Mouse (Mus musculus): ENCODE measurements around the gene Gm20503. TPM values are rescaled to one million over a fixed set of nuclear protein-coding genes. Genes with fewer than 3 reads are reported as not detected.

Gene Gm20503
- 10.0 and 10.4 TPM in 2 replicates for polyA plus RNA-seq (2016; fragmentation: Nextera tagmentation; extraction: Ambion mirVana)

- Histone ChIP-seq H3K4me1 (peaks cover 30% of the 10 kb centered on the region), H3K9me3 (no peaks in the 10 kb centered on the region), H3K36me3 (no peaks in the 10 kb centered on the region), H3K4me2 (replicated peaks) (peak within 1 kb of the TSS; percentile 70), H3K4me3 (peak within 1 kb of the TSS; percentile 93), H3K27ac (peak within 1 kb of the TSS; percentile 60; the same call in 1 of the 2 replicates), H3K27me3 (replicated peaks) (no peaks in the 10 kb centered on the region), H3K9ac (peak within 1 kb of the TSS; percentile 95)
- peak; percentile 99 for ATAC-seq (ENCODE audit: low FRiP score, low read depth)
- under 1% methylated on average over 80 of the region's 89 CpGs for WGBS
These were observed at the start of gene Gm20503 for GRCm38 (mm10) chr4:59002948-59003805. Gene Gm20503, plus strand, starts transcription at chr4:59003210.

GRCm38 (mm10) chr4:58961719-58962118 lies 41.3 kb upstream of the Gm20503 start:
- Histone ChIP-seq H3K4me3 (no peak overlapping the region), H3K9me3 (no peaks in the 10 kb centered on the region), H3K27ac (no peak overlapping the region), H3K36me3 (0 out of 2 replicates have a peak, but pooled peaks cover 5% of the 10 kb centered on the region), H3K4me1 (no peaks in the 10 kb centered on the region), H3K4me2 (replicated peaks) (no peak overlapping the region), H3K27me3 (replicated peaks) (no peaks in the 10 kb centered on the region), H3K9ac (no peak overlapping the region)
- 96% methylated on average over 15 of the region's 15 CpGs for WGBS
- ATAC-seq (ENCODE audit: low FRiP score, low read depth): no peak

GRCm38 (mm10) chr4:58963271-58963670 lies 39.7 kb upstream of the Gm20503 start:
- WGBS: 95% methylated on average over 4 of the region's 4 CpGs
- Histone ChIP-seq H3K4me3 (no peak overlapping the region), H3K9me3 (no peaks in the 10 kb centered on the region), H3K36me3 (no peaks in the 10 kb centered on the region), H3K4me2 (replicated peaks) (no peak overlapping the region), H3K9ac (no peak overlapping the region), H3K27ac (no peak overlapping the region), H3K4me1 (no peaks in the 10 kb centered on the region), H3K27me3 (replicated peaks) (no peaks in the 10 kb centered on the region)
- ATAC-seq (ENCODE audit: low FRiP score, low read depth): no peak

- WGBS: 90% methylated on average over 1 of the region's 1 CpGs
- no peaks in the 10 kb centered on the region for H3K4me1 ChIP-seq
- no peaks in the 10 kb centered on the region for H3K27me3 ChIP-seq (replicated peaks)
- H3K4me2 ChIP-seq (replicated peaks): no peak overlapping the region
- H3K36me3 ChIP-seq: no peaks in the 10 kb centered on the region
- ATAC-seq (ENCODE audit: low FRiP score, low read depth): no peak
- H3K4me3 ChIP-seq: no peak overlapping the region
- no peak overlapping the region for H3K27ac ChIP-seq
- H3K9ac ChIP-seq: no peak overlapping the region
- no peaks in the 10 kb centered on the region for H3K9me3 ChIP-seq
These were observed 37.9 kb upstream of the Gm20503 start for GRCm38 (mm10) chr4:58965136-58965535.

- no peak overlapping the region for H3K4me2 ChIP-seq (replicated peaks)
- no peaks in the 10 kb centered on the region for H3K36me3 ChIP-seq
- H3K27me3 ChIP-seq (replicated peaks): no peaks in the 10 kb centered on the region
- no peaks in the 10 kb centered on the region for H3K4me1 ChIP-seq
- WGBS: 82% methylated on average over 4 of the region's 4 CpGs
- H3K27ac ChIP-seq: no peak overlapping the region
- ATAC-seq (ENCODE audit: low FRiP score, low read depth): no peak
- no peaks in the 10 kb centered on the region for H3K9me3 ChIP-seq
- H3K4me3 ChIP-seq: no peak overlapping the region
- no peak overlapping the region for H3K9ac ChIP-seq
These were observed 32.3 kb upstream of the Gm20503 start for GRCm38 (mm10) chr4:58970678-58971077.

GRCm38 (mm10) chr4:58975711-58976110 lies 27.3 kb upstream of the Gm20503 start:
- no peak overlapping the region for H3K27ac ChIP-seq
- H3K36me3 ChIP-seq: no peaks in the 10 kb centered on the region
- H3K4me2 ChIP-seq (replicated peaks): no peak overlapping the region
- H3K4me3 ChIP-seq: no peak overlapping the region
- H3K9me3 ChIP-seq: no peaks in the 10 kb centered on the region
- no peaks in the 10 kb centered on the region for H3K27me3 ChIP-seq (replicated peaks)
- H3K4me1 ChIP-seq: no peaks in the 10 kb centered on the region
- H3K9ac ChIP-seq: no peak overlapping the region
- no peak for ATAC-seq (ENCODE audit: low FRiP score, low read depth)
- WGBS: 90% methylated on average over 5 of the region's 5 CpGs

- no peaks in the 10 kb centered on the region for H3K4me1 ChIP-seq
- H3K4me2 ChIP-seq (replicated peaks): no peak overlapping the region
- no peak overlapping the region for H3K4me3 ChIP-seq
- H3K27me3 ChIP-seq (replicated peaks): no peaks in the 10 kb centered on the region
- no peaks in the 10 kb centered on the region for H3K9me3 ChIP-seq
- H3K9ac ChIP-seq: no peak overlapping the region
- WGBS: 63% methylated on average over 6 of the region's 6 CpGs
- no peaks in the 10 kb centered on the region for H3K36me3 ChIP-seq
- H3K27ac ChIP-seq: no peak overlapping the region
- ATAC-seq (ENCODE audit: low FRiP score, low read depth): no peak
These were observed 21.6 kb upstream of the Gm20503 start for GRCm38 (mm10) chr4:58981421-58981820.

GRCm38 (mm10) chr4:58982806-58983205 lies 20.2 kb upstream of the Gm20503 start:
- no peak overlapping the region for H3K4me2 ChIP-seq (replicated peaks)
- no peaks in the 10 kb centered on the region for H3K4me1 ChIP-seq
- H3K9ac ChIP-seq: no peak overlapping the region
- 91% methylated on average over 8 of the region's 8 CpGs for WGBS
- no peaks in the 10 kb centered on the region for H3K27me3 ChIP-seq (replicated peaks)
- H3K27ac ChIP-seq: no peak overlapping the region
- no peak for ATAC-seq (ENCODE audit: low FRiP score, low read depth)
- no peaks in the 10 kb centered on the region for H3K36me3 ChIP-seq
- H3K4me3 ChIP-seq: no peak overlapping the region
- no peaks in the 10 kb centered on the region for H3K9me3 ChIP-seq

- 27% methylated on average over 7 of the region's 7 CpGs for WGBS
- H3K27ac ChIP-seq: no peak overlapping the region
- H3K4me3 ChIP-seq: no peak overlapping the region
- no peaks in the 10 kb centered on the region for H3K9me3 ChIP-seq
- H3K4me1 ChIP-seq: no peaks in the 10 kb centered on the region
- H3K36me3 ChIP-seq: no peaks in the 10 kb centered on the region
- ATAC-seq (ENCODE audit: low FRiP score, low read depth): 0 out of 2 replicates have a peak, but pooled peaks have one; percentile 14
- H3K9ac ChIP-seq: no peak overlapping the region
- no peak overlapping the region for H3K4me2 ChIP-seq (replicated peaks)
- no peaks in the 10 kb centered on the region for H3K27me3 ChIP-seq (replicated peaks)
These were observed 17.8 kb upstream of the Gm20503 start for GRCm38 (mm10) chr4:58985157-58985648.

GRCm38 (mm10) chr4:58986540-58987190 lies 16.3 kb upstream of the Gm20503 start, which contains the start of gene Ptgr1:
Gene Ptgr1, minus strand, starts transcription at chr4:58987119.
- Histone ChIP-seq H3K9ac (peak within 1 kb of the TSS; percentile 48; the same call in 1 of the 2 replicates), H3K4me2 (replicated peaks) (peak within 1 kb of the TSS; percentile 76), H3K9me3 (no peaks in the 10 kb centered on the region), H3K4me3 (peak within 1 kb of the TSS; percentile 43), H3K27me3 (replicated peaks) (no peaks in the 10 kb centered on the region), H3K4me1 (no peaks in the 10 kb centered on the region), H3K27ac (no peak within 1 kb of the TSS), H3K36me3 (no peaks in the 10 kb centered on the region)
- peak; percentile 81 for ATAC-seq (ENCODE audit: low FRiP score, low read depth)
- WGBS: 2% methylated on average over 28 of the region's 28 CpGs

GRCm38 (mm10) chr4:58989303-58989898 lies 13.6 kb upstream of the Gm20503 start:
- H3K27ac ChIP-seq: no peak overlapping the region
- 82% methylated on average over 7 of the region's 7 CpGs for WGBS

More at GRCm38 (mm10) chr4:58989303-58989898, 13.6 kb upstream of the Gm20503 start:
- H3K4me1 ChIP-seq: no peaks in the 10 kb centered on the region
- no peak overlapping the region for H3K4me3 ChIP-seq
- H3K9me3 ChIP-seq: no peaks in the 10 kb centered on the region
- H3K4me2 ChIP-seq (replicated peaks): no peak overlapping the region
- no peaks in the 10 kb centered on the region for H3K27me3 ChIP-seq (replicated peaks)
- no peak overlapping the region for H3K9ac ChIP-seq
- H3K36me3 ChIP-seq: no peaks in the 10 kb centered on the region
- no peak for ATAC-seq (ENCODE audit: low FRiP score, low read depth)
